Comparison of ENCODE assay signal across 19 mouse cellular contexts in genomic region chr3:89892517-89893106, GRCm38 (mm10). TPM values are rescaled to one million over a fixed set of nuclear protein-coding genes. Genes with fewer than 3 reads are reported as not detected.
A peak's percentile ranks its signal among the peaks of the same experiment; 100 is the strongest.
DNase-seq lines count a peak whose midpoint lies in the region; ATAC-seq and TF ChIP-seq lines count a peak whose summit lies in the region.
"Had no signal": no experiment of that assay in that cellular context is flagged by ENCODE, and none has a peak within 500 bp of the region (broad histone marks: within the 10 kb centered on the region; RNA-seq: fewer than 3 reads in every experiment).

No protein-coding gene starts in this region.

- no peak for TF ChIP-seq POLR2A in MEL (IDR thresholded peaks at IDR 0.05; ENCODE audit: control insufficient read depth in 1 of 2, insufficient read depth in 1 of 2, low read depth in 1 of 2, low read length in 2 of 2, poor library complexity in 1 of 2)

- H3K27me3 ChIP-seq in liver, postnatal 0 days (ENCODE audit: insufficient read depth, low read length): no peaks in the 10 kb centered on the region
- no peaks in the 10 kb centered on the region for H3K27me3 ChIP-seq in MEL (ENCODE audit: control insufficient read depth in 1 of 2, insufficient read depth in 2 of 2, low read length in 2 of 2)
- H3K27me3 ChIP-seq in limb, embryonic 10.5 days (ENCODE audit: low read depth, poor library complexity, severe bottlenecking): no peaks in the 10 kb centered on the region
- H3K27me3 ChIP-seq in forebrain, embryonic 10.5 days (ENCODE audit: poor library complexity, severe bottlenecking): 0 out of 2 replicates have a peak, but pooled peaks cover 5% of the 10 kb centered on the region
- H3K27me3 ChIP-seq: forebrain, embryonic 12.5 days had no signal

- no peak overlapping the region for H3K4me3 ChIP-seq in liver, postnatal 0 days (ENCODE audit: low read depth, low read length)
- H3K4me3 ChIP-seq in MEL (ENCODE audit: control insufficient read depth in 1 of 2, insufficient read depth in 1 of 2, low read depth in 2 of 2, low read length in 2 of 2): no peak overlapping the region
- H3K4me3 ChIP-seq in limb, embryonic 10.5 days: no peak overlapping the region
- H3K4me3 ChIP-seq in forebrain, embryonic 10.5 days: no peak overlapping the region
- H3K4me3 ChIP-seq: embryonic facial prominence, embryonic 10.5 days; forebrain, embryonic 12.5 days; heart, embryonic 15.5 days; hindbrain, embryonic 10.5 days; midbrain, embryonic 12.5 days had no signal

- peaks cover 21% of the 10 kb centered on the region for H3K4me1 ChIP-seq in liver, postnatal 0 days (ENCODE audit: insufficient read depth)
- peaks cover 8 to 25% of the 10 kb centered on the region in 2 experiments for H3K4me1 ChIP-seq in MEL (ENCODE audit: control insufficient read depth in 1 of 2, insufficient read depth in 2 of 2, low read length in 2 of 2)
- H3K4me1 ChIP-seq in limb, embryonic 10.5 days: peaks cover 18% of the 10 kb centered on the region
- H3K4me1 ChIP-seq in forebrain, embryonic 10.5 days: peaks cover 20% of the 10 kb centered on the region
- H3K4me1 ChIP-seq: heart, embryonic 15.5 days had no signal

- H3K9ac ChIP-seq in liver, postnatal 0 days (replicated peaks): no peak overlapping the region
- H3K9ac ChIP-seq in MEL (ENCODE audit: control insufficient read depth, low read depth, low read length, poor library complexity, severe bottlenecking): no peak overlapping the region
- H3K9ac ChIP-seq: forebrain, embryonic 12.5 days; heart, embryonic 15.5 days; midbrain, embryonic 12.5 days had no signal

- H3K79me2 ChIP-seq in MEL (ENCODE audit: control insufficient read depth, insufficient read depth, low read length, poor library complexity): no peaks in the 10 kb centered on the region

- DNase-seq in liver (peak; percentile 52), MEL (ENCODE audit: low read depth, low spot score) (peak; percentile 54)
- DNase-seq in liver, postnatal 0 days: no peak
- DNase-seq in heart, postnatal 10 days: no peak
- DNase-seq in limb, embryonic 10.5 days (ENCODE audit: low spot score): no peak
- DNase-seq in forebrain, embryonic 10.5 days (ENCODE audit: extremely low spot score, low spot score): no peak
- DNase-seq: cerebellum, adult 8-10 months; heart, adult 18-20 months; kidney, adult 8-10 months; kidney, postnatal 14 days; lung, adult 2 months; thymus, postnatal 25 days had no signal

- no peak for TF ChIP-seq CTCF in liver, postnatal 0 days (IDR thresholded peaks at IDR 0.05; ENCODE audit: low read depth)
- TF ChIP-seq CTCF in MEL (IDR thresholded peaks at IDR 0.05 in 2 of 3, conservative IDR thresholded peaks at IDR 0.05 in 1 of 3; ENCODE audit: control insufficient read depth in 1 of 3, insufficient read depth in 1 of 3, low read depth in 2 of 3, low read length in 3 of 3, poor library complexity in 1 of 3, severe bottlenecking in 1 of 3): no peak

- H3K9me3 ChIP-seq in liver, postnatal 0 days (ENCODE audit: low read length): no peaks in the 10 kb centered on the region
- H3K9me3 ChIP-seq in MEL (replicated peaks; ENCODE audit: insufficient read depth, low read length): no peaks in the 10 kb centered on the region
- no peaks in the 10 kb centered on the region for H3K9me3 ChIP-seq in limb, embryonic 10.5 days (replicated peaks)
- H3K9me3 ChIP-seq in forebrain, embryonic 10.5 days: no peaks in the 10 kb centered on the region
- H3K9me3 ChIP-seq: embryonic facial prominence, embryonic 10.5 days; forebrain, embryonic 12.5 days; heart, embryonic 15.5 days; hindbrain, embryonic 10.5 days; midbrain, embryonic 12.5 days had no signal

- no peak for TF ChIP-seq RAD21 in MEL (IDR thresholded peaks at IDR 0.05; ENCODE audit: low read depth, low read length)

- H3K36me3 ChIP-seq in liver, postnatal 0 days (replicated peaks; ENCODE audit: insufficient read depth, low read length): peaks cover 11% of the 10 kb centered on the region; the same call in 1 of the 2 replicates
- H3K36me3 ChIP-seq in MEL (ENCODE audit: control insufficient read depth in 1 of 2, insufficient read depth in 2 of 2, low read length in 2 of 2): peaks cover 0 to 20% of the 10 kb centered on the region in 2 experiments; a peak in 2 of 4 replicates
- no peaks in the 10 kb centered on the region for H3K36me3 ChIP-seq in limb, embryonic 10.5 days
- no peaks in the 10 kb centered on the region for H3K36me3 ChIP-seq in forebrain, embryonic 10.5 days (replicated peaks)
- H3K36me3 ChIP-seq: embryonic facial prominence, embryonic 10.5 days; forebrain, embryonic 12.5 days; heart, embryonic 15.5 days; hindbrain, embryonic 10.5 days; midbrain, embryonic 12.5 days had no signal

- no peak overlapping the region for H3K4me2 ChIP-seq in liver, postnatal 0 days (ENCODE audit: low read depth, low read length)
- H3K4me2 ChIP-seq: forebrain, embryonic 12.5 days; heart, embryonic 15.5 days; midbrain, embryonic 12.5 days had no signal

- no peak overlapping the region for H3K27ac ChIP-seq in liver, postnatal 0 days (ENCODE audit: low read depth)
- no peak overlapping the region for H3K27ac ChIP-seq in MEL (ENCODE audit: control insufficient read depth, low read depth, low read length)
- no peak overlapping the region for H3K27ac ChIP-seq in limb, embryonic 10.5 days
- no peak overlapping the region for H3K27ac ChIP-seq in forebrain, embryonic 10.5 days
- H3K27ac ChIP-seq: embryonic facial prominence, embryonic 10.5 days; forebrain, embryonic 12.5 days; heart, embryonic 15.5 days; hindbrain, embryonic 10.5 days; midbrain, embryonic 12.5 days had no signal

- intact Hi-C loops in heart, postnatal 10 days (cut with DNase I): no loop called here

- ATAC-seq in liver, postnatal 0 days: no peak
- ATAC-seq in inflammation-experienced regulatory T-cells, adult 6 months: peak; percentile 54
- peak; percentile 52 for ATAC-seq in monocyte, adult 5-6 weeks (replicated peaks; ENCODE audit: insufficient number of reproducible peaks, low FRiP score, low TSS enrichment, poor library complexity, severe bottlenecking)

- WGBS in liver, postnatal 0 days (ENCODE audit: insufficient replicate concordance): 74% methylated on average over 5 of the region's 5 CpGs
- 85% methylated on average over 5 of the region's 5 CpGs for WGBS in limb, embryonic 10.5 days
- 85% methylated on average over 5 of the region's 5 CpGs for WGBS in forebrain, embryonic 10.5 days

- TF ChIP-seq EP300 in liver, postnatal 0 days (IDR thresholded peaks at IDR 0.05; ENCODE audit: low read depth): no peak
- TF ChIP-seq EP300 in MEL (IDR thresholded peaks at IDR 0.05; ENCODE audit: low read depth in 1 of 2, low read length in 2 of 2): no peak

TF ChIP-seq in MEL, 35 proteins besides CTCF, POLR2A, EP300 and RAD21:
- TF ChIP-seq USF1 (IDR thresholded peaks at IDR 0.05; ENCODE audit: low read depth, low read length) (no peak), ZMIZ1 (IDR thresholded peaks at IDR 0.05; ENCODE audit: low read depth, low read length) (no peak), MYB (IDR thresholded peaks at IDR 0.05; ENCODE audit: low read depth, low read length) (no peak), BHLHE40 (IDR thresholded peaks at IDR 0.05; ENCODE audit: borderline replicate concordance, low read depth, low read length) (no peak), JUND (IDR thresholded peaks at IDR 0.05; ENCODE audit: low read depth, low read length) (no peak), NRF1 (IDR thresholded peaks at IDR 0.05; ENCODE audit: insufficient read depth, low read depth, low read length, poor library complexity, severe bottlenecking) (no peak), POLR2AphosphoS2 (IDR thresholded peaks at IDR 0.05; ENCODE audit: low read length) (no peak), E2F4 (IDR thresholded peaks at IDR 0.05; ENCODE audit: borderline replicate concordance, low read depth, low read length) (no peak), SIN3A (IDR thresholded peaks at IDR 0.05; ENCODE audit: low read length) (no peak)

RNA-seq across cellular contexts. Expression of gene Il6ra, which starts 20.4 kb away (rescaled TPM):
- polyA plus RNA-seq in liver, postnatal 0 days (2015; fragmentation: Nextera tagmentation; extraction: Ambion mirVana): 10.2 and 11.8 TPM in 2 replicates
- total RNA-seq in MEL (2012; rRNA removed): 0.13 and 0.15 TPM in 2 replicates
- 1 to 10 TPM in 1 of 2 experiments, not detected in 1; 3.4 TPM for polyA plus RNA-seq in MEL (2012; ENCODE audit: insufficient read depth in 1 of 2, insufficient read length in 2 of 2, low read depth in 1 of 2, low replicate concordance in 2 of 2, missing spikeins in 1 of 2)
- polyA plus RNA-seq in inflammation-experienced regulatory T-cells, adult 6 months (2017; shearing (Covaris generic)): 10 to 100 TPM in 2 of 3 experiments, 1 to 10 TPM in 1; 4.6 to 23.5 (median 19.0) TPM
- total RNA-seq in monocyte, adult 5-6 weeks (2017): 36.2 to 60.6 TPM (median 43.2 TPM) in 3 replicates
- total RNA-seq in heart, postnatal 10 days (2021): 1 to 10 TPM; 3.9 to 4.0 TPM
- polyA plus RNA-seq in limb, embryonic 10.5 days (2016; fragmentation: Nextera tagmentation; extraction: Ambion mirVana): 0.25 and 0.38 TPM in 2 replicates
- 0.35 and 0.50 TPM in 2 replicates for polyA plus RNA-seq in forebrain, embryonic 10.5 days (2016; fragmentation: Nextera tagmentation; extraction: Ambion mirVana)

Comparison
In these comparisons a context has a peak if more than half of its experiments do, and no peak if none do; other contexts are left out.
1. DNase-seq: peak in liver (single experiment) and MEL (single experiment); none in liver, postnatal 0 days (single experiment), heart, postnatal 10 days (0 of 2), limb, embryonic 10.5 days (single experiment) and forebrain, embryonic 10.5 days (single experiment).